Mouse (Mus musculus) midbrain, postnatal 0 days (tissue): ENCODE data around the gene Gm47996. TPM values are rescaled to one million over a fixed set of nuclear protein-coding genes. Genes with fewer than 3 reads are reported as not detected.

Source experiments
- ATAC-seq: fragments of 200-750 bp; cut with Nextera tagmentation; 2 replicates; pipeline ENCODE4 v1.8.0; 2017; ENCODE audit warnings: moderate number of reproducible peaks, mild to moderate bottlenecking, moderate TSS enrichment, moderate library complexity; ENCODE audit not compliant: low FRiP score
- DNase-seq: peaks from one replicate; pipeline ENCODE4 v3.0.0-alpha.2; 2015; ENCODE audit warnings: low spot score
- H3K27ac ChIP-seq: fragments of 300-500 bp; sonication (generic); 2 replicates; pipeline ENCODE4 v1.5.1; 2014; ENCODE audit warnings: low read depth, mild to moderate bottlenecking, low read length, mixed read lengths
- H3K27me3 ChIP-seq: fragments of 300-500 bp; sonication (generic); 2 replicates; pipeline ENCODE4 v1.6.1; 2014; ENCODE audit warnings: low read length, control low read depth, mixed read lengths; ENCODE audit not compliant: insufficient read depth
- H3K36me3 ChIP-seq: fragments of 300-500 bp; sonication (generic); 2 replicates; pipeline ENCODE4 v1.6.1; 2014; ENCODE audit warnings: low read length, control low read depth, mixed read lengths; ENCODE audit not compliant: insufficient read depth
- H3K4me1 ChIP-seq: fragments of 300-500 bp; sonication (generic); 2 replicates; pipeline ENCODE4 v1.6.1; 2014; ENCODE audit warnings: mild to moderate bottlenecking, control low read depth, antibody characterized with exemption, low read length, mixed read lengths; ENCODE audit not compliant: insufficient read depth
- H3K4me2 ChIP-seq: fragments of 300-500 bp; sonication (generic); 2 replicates; pipeline ENCODE4 v1.6.1; 2014; ENCODE audit warnings: low read depth, mild to moderate bottlenecking, low read length, mixed read lengths; ENCODE audit not compliant: poor library complexity, severe bottlenecking
- H3K4me3 ChIP-seq: fragments of 300-500 bp; sonication (generic); 2 replicates; pipeline ENCODE4 v1.5.1; 2014; ENCODE audit warnings: low read depth, mild to moderate bottlenecking, low read length, moderate library complexity
- H3K9ac ChIP-seq: fragments of 300-500 bp; sonication (generic); replicated peaks from 2 replicates; pipeline ENCODE4 v1.6.1; 2014; ENCODE audit warnings: mild to moderate bottlenecking, low read length, moderate library complexity, mixed read lengths; ENCODE audit not compliant: poor library complexity, severe bottlenecking
- H3K9me3 ChIP-seq: fragments of 300-500 bp; sonication (generic); 2 replicates; pipeline ENCODE4 v1.6.1; 2016; ENCODE audit warnings: low read length, control low read depth
- CTCF ChIP-seq: IDR thresholded peaks from 2 replicates; pipeline ENCODE4 v1.5.1; 2016; ENCODE audit warnings: antibody characterized with exemption, mild to moderate bottlenecking
- WGBS: fragments of 180-500 bp; shearing (Covaris S2); extraction: QIAGEN DNeasy Blood & Tissue Kit; methylation state at CpG from one replicate; pipeline ENCODE4 v1.1.7; 2014; 5-methylcytosine and 5-hydroxymethylcytosine counted together
- polyA plus RNA-seq: library from polyadenylated mRNA; unstranded; fragments of >200 nt; fragmentation: Nextera tagmentation; extraction: Ambion mirVana; gene quantifications from 2 replicates; pipeline ENCODE4 v1.2.1, GENCODE M21; 2015
- total RNA-seq: library from RNA; depleted of rRNA; stranded (reverse); fragments of >200 nt; gene quantifications from 2 replicates; pipeline ENCODE4 v1.2.3, GENCODE M21; 2014

Gm47996 gene
- total and polyA plus RNA-seq, 2 experiments from 2014 or later, result not detected

DNA sequence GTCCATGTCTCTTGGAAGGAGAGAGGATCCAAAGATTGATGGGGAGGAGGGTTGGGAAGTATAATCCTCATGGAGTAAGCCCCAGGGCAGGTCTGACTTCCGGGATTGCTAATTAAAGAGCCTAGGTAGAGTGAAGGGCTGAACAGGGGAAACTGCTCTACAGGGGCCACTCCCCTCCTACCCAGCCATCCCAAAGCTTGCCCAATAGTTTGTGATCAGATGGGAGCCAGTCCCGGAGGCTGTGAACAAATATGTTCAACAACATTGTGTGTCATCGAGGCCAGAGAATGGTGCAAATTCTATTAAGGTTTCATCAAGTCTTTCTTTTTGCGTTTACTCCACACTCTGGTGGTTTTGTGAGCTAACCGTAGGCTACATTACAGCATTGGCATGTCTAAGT is 34.1 kb downstream of the Gm47996 start:
- no peak for TF ChIP-seq CTCF
- Histone ChIP-seq H3K36me3 (no peaks in the 10 kb centered on the region), H3K4me3 (no peak overlapping the region), H3K27me3 (no peaks in the 10 kb centered on the region), H3K4me1 (no peaks in the 10 kb centered on the region), H3K9ac (no peak overlapping the region), H3K9me3 (0 out of 2 replicates have a peak, but pooled peaks cover 3% of the 10 kb centered on the region), H3K4me2 (no peak overlapping the region), H3K27ac (no peak overlapping the region)
- WGBS, result 96% methylated on average over 5 of the region's 5 CpGs
- ATAC-seq, result no peak
- no peak for DNase-seq

GRCm38 (mm10) chr1:151244761-151245160 is 34.8 kb downstream of the Gm47996 start:
- no peak for DNase-seq
- 0 out of 2 replicates have a peak, but pooled peaks cover 3% of the 10 kb centered on the region for H3K9me3 ChIP-seq
- no peaks in the 10 kb centered on the region for H3K36me3 ChIP-seq
- H3K4me2 ChIP-seq, result no peak overlapping the region
- no peak for ATAC-seq
- no peaks in the 10 kb centered on the region for H3K4me1 ChIP-seq
- no peaks in the 10 kb centered on the region for H3K27me3 ChIP-seq
- H3K27ac ChIP-seq, result no peak overlapping the region
- WGBS, result 93% methylated on average over 4 of the region's 4 CpGs
- no peak overlapping the region for H3K4me3 ChIP-seq
- no peak overlapping the region for H3K9ac ChIP-seq
- no peak for TF ChIP-seq CTCF

- TF ChIP-seq CTCF, result no peak
- 84% methylated on average over 10 of the region's 10 CpGs for WGBS
Observed at GRCm38 (mm10) chr1:151245165-151245564, 35.2 kb downstream of the Gm47996 start.

GRCm38 (mm10) chr1:151245846-151246245 is 35.9 kb downstream of the Gm47996 start:
- no peak for DNase-seq
- no peak for ATAC-seq
- no peaks in the 10 kb centered on the region for H3K27me3 ChIP-seq
- no peak overlapping the region for H3K27ac ChIP-seq
- no peak for TF ChIP-seq CTCF
- H3K4me2 ChIP-seq, result no peak overlapping the region
- H3K36me3 ChIP-seq, result no peaks in the 10 kb centered on the region
- 67% methylated on average over 2 of the region's 2 CpGs for WGBS
- H3K9me3 ChIP-seq, result no peaks in the 10 kb centered on the region
- no peak overlapping the region for H3K9ac ChIP-seq
- H3K4me3 ChIP-seq, result no peak overlapping the region
- no peaks in the 10 kb centered on the region for H3K4me1 ChIP-seq

More at GRCm38 (mm10) chr1:151245165-151245564, 35.2 kb downstream of the Gm47996 start:
- H3K27me3 ChIP-seq, result no peaks in the 10 kb centered on the region
- ATAC-seq (no peak), DNase-seq (no peak)
- no peaks in the 10 kb centered on the region for H3K4me1 ChIP-seq
- H3K36me3 ChIP-seq, result no peaks in the 10 kb centered on the region
- H3K27ac ChIP-seq, result no peak overlapping the region
- H3K9ac ChIP-seq, result no peak overlapping the region
- no peak overlapping the region for H3K4me3 ChIP-seq
- H3K9me3 ChIP-seq, result 0 out of 2 replicates have a peak, but pooled peaks cover 2% of the 10 kb centered on the region
- H3K4me2 ChIP-seq, result no peak overlapping the region

- 92% methylated on average over 3 of the region's 3 CpGs for WGBS
- no peak for TF ChIP-seq CTCF
- H3K4me1 ChIP-seq, result no peaks in the 10 kb centered on the region
- no peaks in the 10 kb centered on the region for H3K36me3 ChIP-seq
- no peaks in the 10 kb centered on the region for H3K27me3 ChIP-seq
- DNase-seq, result no peak
- H3K4me3 ChIP-seq, result no peak overlapping the region
- no peak overlapping the region for H3K27ac ChIP-seq
- no peak overlapping the region for H3K4me2 ChIP-seq
- H3K9me3 ChIP-seq, result no peaks in the 10 kb centered on the region
- no peak for ATAC-seq
- no peak overlapping the region for H3K9ac ChIP-seq
Observed at GRCm38 (mm10) chr1:151250109-151250508, 40.2 kb downstream of the Gm47996 start.

DNA sequence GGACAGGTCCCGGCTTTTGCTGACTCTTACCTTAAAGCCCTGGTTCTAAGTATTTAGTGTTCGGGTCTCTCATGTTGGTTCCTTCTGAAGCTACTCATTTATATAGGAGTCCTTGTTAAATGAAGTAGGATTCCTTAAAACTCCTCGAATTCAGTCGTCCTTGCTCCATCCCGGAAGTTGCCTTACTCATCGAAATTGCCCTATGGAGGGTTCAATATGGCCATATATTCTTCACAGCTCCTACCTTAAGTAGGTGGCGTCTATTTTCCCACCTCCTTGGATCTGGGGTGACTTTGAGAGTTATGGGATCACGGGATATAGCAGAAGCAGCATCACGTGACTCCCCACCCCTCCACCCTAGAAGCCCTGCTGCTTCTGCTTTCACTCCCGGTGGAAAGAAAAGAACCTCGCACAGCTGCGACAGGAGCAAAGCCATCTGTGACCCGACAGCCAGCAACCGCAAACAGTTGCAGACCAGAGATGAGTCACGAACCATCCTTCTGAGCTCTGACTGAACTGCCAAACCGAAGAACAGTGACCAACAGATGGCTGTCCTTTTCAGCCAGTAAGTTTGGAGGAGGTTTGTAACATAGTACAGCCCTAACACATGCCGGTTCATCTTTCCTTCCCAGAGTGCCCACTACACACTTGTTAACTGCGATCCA is 40.7 kb downstream of the Gm47996 start:
- peak; percentile 31; the same call in 1 of the 2 replicates for ATAC-seq
- WGBS, result 59% methylated on average over 18 of the region's 18 CpGs
- H3K9ac ChIP-seq, result no peak overlapping the region
- no peaks in the 10 kb centered on the region for H3K27me3 ChIP-seq
- H3K36me3 ChIP-seq, result no peaks in the 10 kb centered on the region
- H3K4me2 ChIP-seq, result no peak overlapping the region
- H3K4me3 ChIP-seq, result no peak overlapping the region
- H3K27ac ChIP-seq, result no peak overlapping the region
- no peak for TF ChIP-seq CTCF
- H3K9me3 ChIP-seq, result no peaks in the 10 kb centered on the region
- DNase-seq, result peak; percentile 51
- no peaks in the 10 kb centered on the region for H3K4me1 ChIP-seq
